Mouse (Mus musculus) stomach, embryonic 16.5 days (tissue): ENCODE measurements around the gene Col4a4. TPM values are rescaled to one million over a fixed set of nuclear protein-coding genes. Genes with fewer than 3 reads are reported as not detected.

Experiments used
- ATAC-seq: fragments of 200-750 bp; cut with Nextera tagmentation; 2 replicates; pipeline ENCODE4 v1.8.0; 2017; ENCODE audit warnings: moderate number of reproducible peaks, moderate TSS enrichment; ENCODE audit not compliant: insufficient read depth, low FRiP score
- H3K27ac ChIP-seq: fragments of 300-500 bp; sonication (generic); 2 replicates; pipeline ENCODE4 v1.5.1; 2014; ENCODE audit warnings: low read length
- H3K27me3 ChIP-seq: fragments of 300-500 bp; sonication (generic); 2 replicates; pipeline ENCODE4 v1.6.1; 2014; ENCODE audit warnings: low read length, control low read depth, mixed read lengths; ENCODE audit not compliant: control insufficient read depth, insufficient read depth
- H3K36me3 ChIP-seq: fragments of 300-500 bp; sonication (generic); 2 replicates; pipeline ENCODE4 v1.6.1; 2014; ENCODE audit warnings: low read length; ENCODE audit not compliant: control insufficient read depth, insufficient read depth
- H3K4me1 ChIP-seq: fragments of 300-500 bp; sonication (generic); 2 replicates; pipeline ENCODE4 v1.6.1; 2014; ENCODE audit warnings: low read length, control low read depth, mixed read lengths; ENCODE audit not compliant: control insufficient read depth, insufficient read depth
- H3K4me2 ChIP-seq: fragments of 300-500 bp; sonication (generic); 2 replicates; pipeline ENCODE4 v1.6.1; 2014; ENCODE audit warnings: low read depth, low read length, mixed read lengths
- H3K4me3 ChIP-seq: fragments of 300-500 bp; sonication (generic); replicated peaks from 2 replicates; pipeline ENCODE4 v1.5.1; 2014; ENCODE audit warnings: mild to moderate bottlenecking, low read length
- H3K9ac ChIP-seq: fragments of 300-500 bp; sonication (generic); 2 replicates; pipeline ENCODE4 v1.6.1; 2014; ENCODE audit warnings: low read length
- H3K9me3 ChIP-seq: fragments of 300-500 bp; sonication (generic); replicated peaks from 2 replicates; pipeline ENCODE4 v1.6.1; 2016; ENCODE audit warnings: low read length, control low read depth; ENCODE audit not compliant: control insufficient read depth
- WGBS: fragments of 180-500 bp; shearing (Covaris S2); extraction: QIAGEN DNeasy Blood & Tissue Kit; methylation state at CpG from one replicate; pipeline ENCODE4 v1.1.7; 2014; 5-methylcytosine and 5-hydroxymethylcytosine counted together
- polyA plus RNA-seq: library from polyadenylated mRNA; unstranded; fragments of >200 nt; fragmentation: Nextera tagmentation; extraction: Ambion mirVana; gene quantifications from 2 replicates; pipeline ENCODE4 v1.2.1, GENCODE M21; 2015

The Col4a4 gene
- polyA plus RNA-seq, 1 experiment from 2014 or later: 0.61 TPM

GRCm38 (mm10) chr1:82491954-82492353 is 94.7 kb downstream of the Col4a4 start:
- Histone ChIP-seq H3K36me3 (no peaks in the 10 kb centered on the region), H3K27ac (no peak overlapping the region)
- 53% methylated on average over 2 of the region's 2 CpGs for WGBS

DNA sequence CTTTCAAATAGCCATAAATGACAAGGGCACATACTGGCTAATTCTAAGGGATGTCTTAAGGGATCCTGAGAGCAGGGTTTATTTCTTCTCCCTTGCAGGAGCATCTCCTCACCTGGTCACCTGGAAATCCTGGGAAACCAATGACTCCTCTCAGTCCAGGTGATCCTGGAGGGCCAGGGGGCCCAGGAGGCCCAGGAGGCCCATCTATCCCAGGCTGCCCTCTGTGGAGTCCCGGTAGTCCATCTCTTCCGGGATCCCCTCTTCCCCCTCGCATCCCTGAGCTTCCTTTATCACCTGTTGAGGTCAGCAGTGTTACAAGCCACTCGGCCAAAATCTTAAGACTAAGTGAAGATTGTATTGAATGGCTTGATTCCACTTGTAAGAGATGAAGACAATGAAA is 100.3 kb downstream of the Col4a4 start:
- Histone ChIP-seq H3K9me3 (no peaks in the 10 kb centered on the region), H3K4me1 (no peaks in the 10 kb centered on the region), H3K4me2 (no peak overlapping the region), H3K27ac (no peak overlapping the region), H3K4me3 (no peak overlapping the region), H3K27me3 (no peaks in the 10 kb centered on the region), H3K36me3 (no peaks in the 10 kb centered on the region), H3K9ac (no peak overlapping the region)
- no peak for ATAC-seq
- 85% methylated on average over 4 of the region's 4 CpGs for WGBS

More at GRCm38 (mm10) chr1:82491954-82492353, 94.7 kb downstream of the Col4a4 start:
- H3K9ac ChIP-seq: no peak overlapping the region
- no peak overlapping the region for H3K4me3 ChIP-seq
- no peaks in the 10 kb centered on the region for H3K27me3 ChIP-seq
- ATAC-seq: no peak
- H3K4me2 ChIP-seq: no peak overlapping the region
- H3K4me1 ChIP-seq: no peaks in the 10 kb centered on the region
- H3K9me3 ChIP-seq: no peaks in the 10 kb centered on the region

- 75% methylated on average over 7 of the region's 7 CpGs for whole genome bisulfite sequencing
- H3K9me3 ChIP-seq: no peaks in the 10 kb centered on the region
- H3K4me3 ChIP-seq: no peak overlapping the region
- no peak for ATAC-seq
- H3K27me3 ChIP-seq: no peaks in the 10 kb centered on the region
- no peak overlapping the region for H3K9ac ChIP-seq
- H3K36me3 ChIP-seq: no peaks in the 10 kb centered on the region
- H3K4me1 ChIP-seq: no peaks in the 10 kb centered on the region
- H3K4me2 ChIP-seq: no peak overlapping the region
- H3K27ac ChIP-seq: no peak overlapping the region
These were observed 104.3 kb downstream of the Col4a4 start for GRCm38 (mm10) chr1:82482371-82482770.

- 86% methylated on average over 12 of the region's 12 CpGs for WGBS
- ATAC-seq: no peak
- Histone ChIP-seq H3K9ac (no peak overlapping the region), H3K36me3 (no peaks in the 10 kb centered on the region), H3K4me1 (peaks cover 4% of the 10 kb centered on the region), H3K27me3 (no peaks in the 10 kb centered on the region), H3K9me3 (no peaks in the 10 kb centered on the region), H3K4me2 (no peak overlapping the region), H3K4me3 (no peak overlapping the region), H3K27ac (no peak overlapping the region)
These were observed 106.8 kb downstream of the Col4a4 start for GRCm38 (mm10) chr1:82479696-82480487.

- WGBS: 24% methylated on average over 9 of the region's 9 CpGs
- H3K9me3 ChIP-seq: no peaks in the 10 kb centered on the region
- H3K36me3 ChIP-seq: no peaks in the 10 kb centered on the region
These were observed 109.9 kb downstream of the Col4a4 start for GRCm38 (mm10) chr1:82476746-82477145.

DNA sequence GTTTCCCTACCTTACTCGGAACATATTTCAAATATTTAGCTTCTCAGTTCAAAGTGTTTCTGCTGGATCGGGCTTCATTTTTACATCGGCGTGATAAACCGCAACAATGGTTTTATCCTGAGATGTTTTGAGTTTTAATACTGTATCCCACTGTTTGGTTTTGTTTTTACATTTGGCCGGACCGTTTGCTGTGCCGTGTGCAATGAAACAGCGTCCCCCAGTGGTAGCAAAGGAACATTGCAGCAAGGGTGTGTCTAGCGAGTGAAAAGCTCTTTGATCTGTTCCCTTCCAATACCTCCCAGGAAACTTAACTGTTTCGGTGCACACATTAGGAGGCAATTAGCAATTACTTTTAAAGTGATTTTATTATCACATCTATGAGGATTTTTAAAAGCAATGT is 110.4 kb downstream of the Col4a4 start:
- H3K4me1 ChIP-seq: peaks cover 4% of the 10 kb centered on the region
- peak overlapping the region; percentile 12; the same call in 1 of the 2 replicates for H3K4me2 ChIP-seq
- H3K9me3 ChIP-seq: no peaks in the 10 kb centered on the region
- no peaks in the 10 kb centered on the region for H3K27me3 ChIP-seq
- no peak overlapping the region; the same call in 1 of the 2 replicates for H3K4me3 ChIP-seq
- H3K36me3 ChIP-seq: no peaks in the 10 kb centered on the region
- no peak for ATAC-seq
- 38% methylated on average over 11 of the region's 11 CpGs for WGBS
- H3K27ac ChIP-seq: no peak overlapping the region
- no peak overlapping the region for H3K9ac ChIP-seq

More at GRCm38 (mm10) chr1:82476746-82477145, 109.9 kb downstream of the Col4a4 start:
- no peak overlapping the region for H3K4me3 ChIP-seq
- no peak overlapping the region for H3K27ac ChIP-seq
- ATAC-seq: no peak
- H3K4me1 ChIP-seq: peaks cover 4% of the 10 kb centered on the region
- H3K27me3 ChIP-seq: no peaks in the 10 kb centered on the region
- H3K9ac ChIP-seq: no peak overlapping the region
- H3K4me2 ChIP-seq: 0 out of 2 replicates have a peak overlapping the region, but pooled peaks have one; percentile 12

DNA sequence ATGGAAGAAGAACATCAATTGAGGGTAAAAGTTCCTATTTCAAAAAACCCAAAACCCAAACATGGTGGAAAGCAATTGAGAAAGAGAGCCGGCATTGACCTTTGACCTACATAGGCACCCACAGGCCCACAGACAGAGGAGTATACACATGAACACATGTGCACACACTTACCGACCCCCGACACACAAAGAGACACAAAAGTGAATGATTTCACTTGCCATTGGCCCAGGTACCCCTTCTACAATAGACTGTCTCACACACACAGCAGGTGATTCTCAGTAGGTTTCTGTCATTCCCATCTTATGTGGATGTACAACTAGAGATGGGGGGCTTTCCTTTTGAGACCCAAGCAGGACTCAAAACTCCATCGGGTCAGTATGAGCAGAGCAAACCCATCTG is 110.8 kb downstream of the Col4a4 start:
- H3K4me1 ChIP-seq: peaks cover 4% of the 10 kb centered on the region
- no peaks in the 10 kb centered on the region for H3K36me3 ChIP-seq
- H3K4me3 ChIP-seq: no peak overlapping the region
- H3K4me2 ChIP-seq: 0 out of 2 replicates have a peak overlapping the region, but pooled peaks have one; percentile 12
- 76% methylated on average over 4 of the region's 4 CpGs for WGBS
- H3K27ac ChIP-seq: no peak overlapping the region
- H3K9me3 ChIP-seq: no peaks in the 10 kb centered on the region
- H3K9ac ChIP-seq: no peak overlapping the region
- ATAC-seq: no peak
- H3K27me3 ChIP-seq: no peaks in the 10 kb centered on the region

DNA sequence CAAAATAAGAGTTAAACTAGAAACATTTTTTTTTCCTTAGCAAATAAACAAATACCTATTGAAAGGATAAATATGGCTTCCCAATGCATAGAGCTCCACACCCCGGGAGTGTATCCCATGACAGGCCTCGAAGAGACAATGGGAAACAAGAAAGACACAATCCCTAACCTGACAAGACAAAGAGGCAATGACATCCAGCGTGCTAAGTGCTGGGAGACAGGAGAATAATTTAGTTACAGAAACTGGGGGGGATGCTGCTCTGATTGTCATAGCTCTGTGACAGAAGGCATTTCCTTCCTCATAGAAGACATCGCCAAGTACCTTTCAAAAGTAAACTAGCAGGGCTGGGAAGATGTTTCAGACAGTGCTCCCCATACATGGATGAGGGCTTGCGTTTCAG is 111.4 kb downstream of the Col4a4 start:
- Histone ChIP-seq H3K9me3 (no peaks in the 10 kb centered on the region), H3K4me2 (no peak overlapping the region), H3K4me3 (no peak overlapping the region), H3K27ac (no peak overlapping the region), H3K36me3 (no peaks in the 10 kb centered on the region), H3K27me3 (no peaks in the 10 kb centered on the region), H3K4me1 (peaks cover 4% of the 10 kb centered on the region), H3K9ac (no peak overlapping the region)
- 77% methylated on average over 5 of the region's 5 CpGs for WGBS
- no peak for ATAC-seq

DNA sequence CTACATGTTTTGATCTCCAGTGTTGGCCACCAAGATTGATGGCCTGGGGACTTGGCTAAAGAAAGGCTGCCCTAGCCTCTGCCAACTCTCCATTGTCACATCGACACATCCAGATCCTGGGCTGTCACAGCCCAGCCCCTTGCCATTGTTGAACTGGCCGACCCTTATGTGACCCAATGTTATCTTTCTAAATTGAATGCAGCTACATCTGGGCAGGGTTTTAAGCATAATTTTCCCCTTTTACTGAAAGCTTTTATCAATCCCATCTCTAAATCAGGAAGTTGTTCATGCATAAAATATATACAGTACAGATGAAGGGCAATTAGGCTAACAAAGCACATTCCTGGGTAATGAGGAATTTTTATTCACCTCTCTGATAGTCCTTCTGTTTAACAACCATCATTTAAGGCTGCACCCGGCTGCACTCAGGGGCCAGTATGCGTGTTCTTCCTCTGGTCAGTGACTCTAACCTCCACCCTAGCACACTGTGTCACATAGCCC is 112.1 kb downstream of the Col4a4 start:
- Histone ChIP-seq H3K9me3 (no peaks in the 10 kb centered on the region), H3K27me3 (no peaks in the 10 kb centered on the region), H3K4me3 (no peak overlapping the region), H3K36me3 (no peaks in the 10 kb centered on the region), H3K4me2 (no peak overlapping the region), H3K9ac (no peak overlapping the region), H3K27ac (no peak overlapping the region), H3K4me1 (peaks cover 4% of the 10 kb centered on the region)
- WGBS: 45% methylated on average over 4 of the region's 4 CpGs
- no peak for ATAC-seq
